Mouse (Mus musculus): ENCODE data around the gene Slc28a1. TPM values are rescaled to one million over a fixed set of nuclear protein-coding genes. Genes with fewer than 3 reads are reported as not detected.
"Not testable (repeated sequence)": the region's sequence is repeated elsewhere in the genome, so short reads cannot be mapped to it uniquely, and the experiment has no call there.

Slc28a1 gene
- total RNA-seq, 2 experiments from 2014 or later: 0.11 TPM; not detected in 1

- intact Hi-C loops (cut with DNase I): no loop called here
- no peak for DNase-seq (ENCODE audit: low spot score in 2 of 2)
These were observed 85.2 kb downstream of the Slc28a1 start for GRCm38 (mm10) chr7:81199757-81200156.

GRCm38 (mm10) chr7:81202389-81202788 is 87.8 kb downstream of the Slc28a1 start:
- intact Hi-C loops (cut with DNase I): no loop called here
- no peak for DNase-seq (ENCODE audit: low spot score in 2 of 2)

- DNase-seq (ENCODE audit: low spot score in 2 of 2); intact Hi-C loops (cut with DNase I): not testable (repeated sequence)
These were observed 89.0 kb downstream of the Slc28a1 start for GRCm38 (mm10) chr7:81203576-81203975.

GRCm38 (mm10) chr7:81208944-81209343 is 94.3 kb downstream of the Slc28a1 start:
- intact Hi-C loops (cut with DNase I): no loop called here
- DNase-seq (ENCODE audit: low spot score in 2 of 2): peak; percentile 27 to 50

- no peak for DNase-seq (ENCODE audit: low spot score in 2 of 2)
- intact Hi-C loops (cut with DNase I): loop anchor here (5.0 kb wide), 2 partner anchors 107 to 132 kb away; no protein-coding TSS in a partner anchor
These were observed 95.5 kb downstream of the Slc28a1 start for GRCm38 (mm10) chr7:81209979-81210685.

GRCm38 (mm10) chr7:81211760-81212159 is 97.2 kb downstream of the Slc28a1 start:
- no peak for DNase-seq (ENCODE audit: low spot score in 2 of 2)
- intact Hi-C loops (cut with DNase I): loop anchor here (5.0 kb wide), 2 partner anchors 106 to 131 kb away; no protein-coding TSS in a partner anchor

- intact Hi-C loops (cut with DNase I): loop anchor here (5.0 kb wide), 2 partner anchors 105 to 130 kb away; no protein-coding TSS in a partner anchor
These were observed 97.7 kb downstream of the Slc28a1 start for GRCm38 (mm10) chr7:81212261-81212681.

GRCm38 (mm10) chr7:81212697-81213346 is 98.2 kb downstream of the Slc28a1 start:
- intact Hi-C loops (cut with DNase I): loop anchor here (5.0 kb wide), 2 partner anchors 104 to 129 kb away; no protein-coding TSS in a partner anchor
- DNase-seq (ENCODE audit: low spot score in 2 of 2): peak; percentile 80

More at GRCm38 (mm10) chr7:81212261-81212681, 97.7 kb downstream of the Slc28a1 start:
- peak in 1 of 2 experiments; percentile 7 for DNase-seq (ENCODE audit: low spot score in 2 of 2)

- no peak for DNase-seq (ENCODE audit: low spot score in 2 of 2)
- intact Hi-C loops (cut with DNase I): loop anchor here (5.0 kb wide), 2 partner anchors 104 to 129 kb away; no protein-coding TSS in a partner anchor
These were observed 99.0 kb downstream of the Slc28a1 start, which contains the start of gene Pde8a for GRCm38 (mm10) chr7:81213347-81214152. Gene Pde8a, plus strand, starts transcription at chr7:81213596.

GRCm38 (mm10) chr7:81214153-81214907 is 99.7 kb downstream of the Slc28a1 start:
- no peak for DNase-seq (ENCODE audit: low spot score in 2 of 2)
- intact Hi-C loops (cut with DNase I): loop anchor here (5.0 kb wide), 2 partner anchors 103 to 128 kb away; no protein-coding TSS in a partner anchor

GRCm38 (mm10) chr7:81215950-81216349 is 101.4 kb downstream of the Slc28a1 start:
- intact Hi-C loops (cut with DNase I): no loop called here
- no peak for DNase-seq (ENCODE audit: low spot score in 2 of 2)

GRCm38 (mm10) chr7:81219321-81219720 is 104.7 kb downstream of the Slc28a1 start:
- intact Hi-C loops (cut with DNase I): no loop called here
- no peak for DNase-seq (ENCODE audit: low spot score in 2 of 2)

Other genes starting within 250 kb of the Slc28a1 start
- gene Wdr73, start 213.5 kb upstream of the Slc28a1 start, total RNA-seq (2021): 10 to 100 TPM; 25.3 to 25.4 TPM
- 1 to 10 TPM; 5.8 to 6.8 TPM for gene Nmb, start 209.7 kb upstream of the Slc28a1 start, total RNA-seq (2021)
- 10 to 100 TPM; 52.2 to 60.2 TPM for gene Sec11a, start 167.0 kb upstream of the Slc28a1 start, total RNA-seq (2021)
- gene Zfp592, start 121.1 kb upstream of the Slc28a1 start, total RNA-seq (2021): 10 to 100 TPM; 18.7 to 19.6 TPM
- under 1 TPM; 0.30 to 0.32 TPM for gene Alpk3, start 57.2 kb upstream of the Slc28a1 start, total RNA-seq (2021)
- gene Pde8a, start 98.8 kb downstream of the Slc28a1 start, total RNA-seq (2021): 1 to 10 TPM; 5.7 to 6.4 TPM
- 100 to 1,000 TPM; 474 to 482 TPM for gene Rps17, start 230.5 kb downstream of the Slc28a1 start, total RNA-seq (2021)

Measured in left cerebral cortex, postnatal 25 days (tissue).